Mouse (Mus musculus) heart, postnatal 0 days (tissue): ENCODE data around the gene Xaf1.

Source experiments
- CTCF ChIP-seq: IDR thresholded peaks from 2 replicates; pipeline ENCODE4 v1.5.1; 2016; ENCODE audit warnings: antibody characterized with exemption, control low read depth, low read depth
- EP300 ChIP-seq: IDR thresholded peaks from 2 replicates; pipeline ENCODE4 v1.6.1; 2016; ENCODE audit warnings: antibody characterized with exemption, low read depth

- TF ChIP-seq CTCF (no peak), EP300 (no peak)
Observed at GRCm38 (mm10) chr11:72349652-72350051, 48.2 kb downstream of the Xaf1 start.
